Mouse (Mus musculus): ENCODE results near the gene Tnr. TPM values are rescaled to one million over a fixed set of nuclear protein-coding genes. Genes with fewer than 3 reads are reported as not detected.

Tnr gene
- total and polyA plus RNA-seq, 3 experiments: not detected

DNA sequence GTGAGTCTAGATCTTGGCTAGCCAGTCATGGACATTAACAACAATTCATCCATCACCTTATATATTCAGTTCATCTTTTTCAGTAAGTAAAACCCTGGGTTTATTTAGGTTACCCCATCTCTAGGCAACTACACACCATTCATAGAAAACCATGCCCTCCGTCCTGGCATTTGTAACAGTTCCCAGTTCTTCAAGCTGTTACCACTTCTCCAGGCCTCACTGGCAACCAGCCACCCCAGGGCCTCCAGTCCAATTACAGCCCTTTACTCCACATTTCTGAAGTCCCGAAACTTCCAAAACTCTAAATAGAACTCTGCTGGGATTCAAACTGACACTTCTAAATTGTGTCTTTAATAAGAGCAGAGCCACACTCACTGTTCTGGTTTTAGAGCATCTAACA lies 397.0 kb downstream of the Tnr start:
- no peaks in the 10 kb centered on the region for H3K36me3 ChIP-seq (replicated peaks in 1 of 2; ENCODE audit: control insufficient read depth in 1 of 2, insufficient read depth in 1 of 2, low read length in 1 of 2)
- DNase-seq (ENCODE audit: extremely low read depth): no peak
- no peak overlapping the region for H3K4me2 ChIP-seq (ENCODE audit: insufficient read depth, low read depth, poor library complexity, severe bottlenecking)
- no peak for TF ChIP-seq USF1 (IDR thresholded peaks at IDR 0.05; ENCODE audit: low read depth, low read length)
- no peak for TF ChIP-seq ZC3H11A (IDR thresholded peaks at IDR 0.05; ENCODE audit: low read depth, low read length)
- no peak for TF ChIP-seq CHD2 (IDR thresholded peaks at IDR 0.05; ENCODE audit: low read length)
- no peak for TF ChIP-seq POLR2A (IDR thresholded peaks at IDR 0.05; ENCODE audit: low read depth, low read length)
- TF ChIP-seq EP300 (IDR thresholded peaks at IDR 0.05; ENCODE audit: low read length): no peak
- no peak for TF ChIP-seq USF2 (conservative IDR thresholded peaks at IDR 0.05; ENCODE audit: low read depth, low read length)
- no peaks in the 10 kb centered on the region for H3K79me2 ChIP-seq (replicated peaks; ENCODE audit: control insufficient read depth, extremely low read depth, insufficient read depth, poor library complexity, severe bottlenecking)
- no peak overlapping the region for H3K4me3 ChIP-seq (replicated peaks in 1 of 3; ENCODE audit: low read depth in 2 of 3, low read length in 2 of 3, poor library complexity in 1 of 3)
- no peaks in the 10 kb centered on the region for H3K27me3 ChIP-seq (replicated peaks)
- no peak overlapping the region for H3K9ac ChIP-seq (ENCODE audit: insufficient read depth, low read depth)
- no peaks in the 10 kb centered on the region for H3K9me3 ChIP-seq (replicated peaks; ENCODE audit: low read length)
- dilution Hi-C loops (cut with MboI; ENCODE audit: extremely low pct_ligation_motif_present, extremely low pct_unique_long_range_greater_than_20kb, low sequenced_read_pairs) (no loop called here), in situ Hi-C loops (cut with MboI; ENCODE audit: low pct_ligation_motif_present, low pct_unique_long_range_greater_than_20kb, low sequenced_read_pairs) (no loop called here)
- no peaks in the 10 kb centered on the region for H3K4me1 ChIP-seq (ENCODE audit: control insufficient read depth in 1 of 2, insufficient read depth in 2 of 2)
- no peak overlapping the region for H3K27ac ChIP-seq (ENCODE audit: insufficient read depth, low read depth)

DNA sequence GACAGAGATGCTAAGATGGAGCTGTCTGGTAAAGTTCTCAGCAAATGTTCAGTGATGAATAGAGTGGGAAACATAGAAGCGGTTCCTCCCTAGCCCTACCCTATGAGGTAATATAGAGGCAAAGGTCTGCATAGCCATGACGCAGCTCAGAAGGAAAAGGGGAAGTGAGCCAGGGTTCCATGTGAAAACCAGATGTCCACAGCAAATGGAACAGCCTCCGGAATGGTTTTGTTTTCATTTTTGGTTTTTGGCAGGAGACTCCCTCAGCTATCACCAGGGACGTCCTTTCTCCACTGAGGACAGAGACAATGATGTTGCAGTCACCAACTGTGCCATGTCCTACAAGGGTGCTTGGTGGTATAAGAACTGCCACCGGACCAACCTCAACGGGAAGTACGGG lies 399.4 kb downstream of the Tnr start:
- in situ Hi-C loops (cut with MboI; ENCODE audit: low pct_ligation_motif_present, low pct_unique_long_range_greater_than_20kb, low sequenced_read_pairs): no loop called here
- H3K79me2 ChIP-seq (replicated peaks; ENCODE audit: control insufficient read depth, extremely low read depth, insufficient read depth, poor library complexity, severe bottlenecking): no peaks in the 10 kb centered on the region
- no peak overlapping the region for H3K27ac ChIP-seq (ENCODE audit: insufficient read depth, low read depth)
- DNase-seq (ENCODE audit: extremely low read depth): no peak
- dilution Hi-C loops (cut with MboI; ENCODE audit: extremely low pct_ligation_motif_present, extremely low pct_unique_long_range_greater_than_20kb, low sequenced_read_pairs): no loop called here
- H3K4me2 ChIP-seq (ENCODE audit: insufficient read depth, low read depth, poor library complexity, severe bottlenecking): no peak overlapping the region
- H3K36me3 ChIP-seq (replicated peaks in 1 of 2; ENCODE audit: control insufficient read depth in 1 of 2, insufficient read depth in 1 of 2, low read length in 1 of 2): no peaks in the 10 kb centered on the region
- H3K4me1 ChIP-seq (ENCODE audit: control insufficient read depth in 1 of 2, insufficient read depth in 2 of 2): no peaks in the 10 kb centered on the region
- H3K9me3 ChIP-seq (replicated peaks; ENCODE audit: low read length): no peaks in the 10 kb centered on the region
- no peaks in the 10 kb centered on the region for H3K27me3 ChIP-seq (replicated peaks)
- TF ChIP-seq USF2 (conservative IDR thresholded peaks at IDR 0.05; ENCODE audit: low read depth, low read length) (no peak), ZKSCAN1 (IDR thresholded peaks at IDR 0.05; ENCODE audit: borderline replicate concordance, low read depth, low read length) (no peak), TCF12 (IDR thresholded peaks at IDR 0.05; ENCODE audit: low read depth, low read length) (no peak), MAZ (IDR thresholded peaks at IDR 0.05; ENCODE audit: low read depth, low read length) (no peak), SMC3 (IDR thresholded peaks at IDR 0.05; ENCODE audit: low read depth, low read length) (no peak), BHLHE40 (IDR thresholded peaks at IDR 0.05; ENCODE audit: low read depth, low read length) (no peak), NRF1 (IDR thresholded peaks at IDR 0.05; ENCODE audit: low read depth, low read length) (no peak), SIN3A (IDR thresholded peaks at IDR 0.05; ENCODE audit: low read length) (no peak), RAD21 (IDR thresholded peaks at IDR 0.05; ENCODE audit: low read depth, low read length) (no peak), E2F4 (IDR thresholded peaks at IDR 0.05; ENCODE audit: insufficient replicate concordance, low read depth, low read length) (no peak), POLR2A (IDR thresholded peaks at IDR 0.05; ENCODE audit: low read depth, low read length) (no peak), ZC3H11A (IDR thresholded peaks at IDR 0.05; ENCODE audit: low read depth, low read length) (no peak), CHD1 (IDR thresholded peaks at IDR 0.05; ENCODE audit: low read depth, low read length) (no peak), MAX (IDR thresholded peaks at IDR 0.05; ENCODE audit: low read length) (no peak), UBTF (IDR thresholded peaks at IDR 0.05; ENCODE audit: low read depth, low read length) (no peak), JUND (conservative IDR thresholded peaks at IDR 0.05; ENCODE audit: low read depth, low read length) (no peak), MXI1 (IDR thresholded peaks at IDR 0.05; ENCODE audit: low read depth, low read length) (no peak)
- no peak overlapping the region for H3K4me3 ChIP-seq (replicated peaks in 1 of 3; ENCODE audit: low read depth in 2 of 3, low read length in 2 of 3, poor library complexity in 1 of 3)
- no peak overlapping the region for H3K9ac ChIP-seq (ENCODE audit: insufficient read depth, low read depth)

All from CH12.LX (cell line).